Mouse (Mus musculus) mature B cell (primary cell): ENCODE results near the gene Cebpb.

ENCODE experiments used
- in situ Hi-C: fragments of 300-500 bp; cut with MboI; formaldehyde crosslinking; loops from 2 replicates; pipeline ENCODE4 v1.14.3; 2019

Cebpb gene

GRCm38 (mm10) chr2:167721159-167721882 lies 32.6 kb downstream of the Cebpb start:
- in situ Hi-C loops, result no loop called here

GRCm38 (mm10) chr2:167722538-167722937 lies 33.8 kb downstream of the Cebpb start:
- in situ Hi-C loops, result no loop called here

- in situ Hi-C loops, result no loop called here
Measured at GRCm38 (mm10) chr2:167723589-167724206, 35.0 kb downstream of the Cebpb start.

- in situ Hi-C loops, result no loop called here
Measured at GRCm38 (mm10) chr2:167725879-167726278, 37.2 kb downstream of the Cebpb start.

- in situ Hi-C loops, result no loop called here
Measured at GRCm38 (mm10) chr2:167727161-167727560, 38.4 kb downstream of the Cebpb start.

- in situ Hi-C loops, result no loop called here
Measured at GRCm38 (mm10) chr2:167730036-167730435, 41.3 kb downstream of the Cebpb start.

GRCm38 (mm10) chr2:167731149-167731548 lies 42.4 kb downstream of the Cebpb start:
- in situ Hi-C loops, result no loop called here

- in situ Hi-C loops, result no loop called here
Measured at GRCm38 (mm10) chr2:167734861-167735260, 46.1 kb downstream of the Cebpb start.

GRCm38 (mm10) chr2:167739030-167739429 lies 50.3 kb downstream of the Cebpb start:
- in situ Hi-C loops, result no loop called here
